Mouse (Mus musculus): ENCODE data around the gene Cuedc1.

The Cuedc1 gene

DNA sequence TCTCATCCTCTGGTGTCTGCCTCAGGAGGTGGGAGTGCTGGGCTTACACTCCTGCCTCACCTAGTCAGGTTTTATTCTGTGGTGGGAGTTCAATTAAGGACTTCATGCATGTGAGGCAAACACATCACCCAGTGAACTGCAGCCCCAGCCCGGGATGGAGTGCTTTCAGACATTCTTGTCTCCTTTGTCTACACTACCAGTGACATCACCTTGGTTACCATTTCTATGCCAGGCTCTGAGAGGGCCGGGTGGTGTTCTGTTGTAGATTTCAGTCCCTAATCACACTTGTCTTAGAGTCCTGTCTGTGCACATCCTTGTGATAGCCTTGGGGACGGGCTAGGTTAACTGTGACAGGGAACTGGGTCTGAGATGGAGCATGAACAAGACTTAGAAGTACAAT, 70.8 kb downstream of the Cuedc1 start:
- in situ Hi-C loops (cut with MboI), result no loop called here

DNA sequence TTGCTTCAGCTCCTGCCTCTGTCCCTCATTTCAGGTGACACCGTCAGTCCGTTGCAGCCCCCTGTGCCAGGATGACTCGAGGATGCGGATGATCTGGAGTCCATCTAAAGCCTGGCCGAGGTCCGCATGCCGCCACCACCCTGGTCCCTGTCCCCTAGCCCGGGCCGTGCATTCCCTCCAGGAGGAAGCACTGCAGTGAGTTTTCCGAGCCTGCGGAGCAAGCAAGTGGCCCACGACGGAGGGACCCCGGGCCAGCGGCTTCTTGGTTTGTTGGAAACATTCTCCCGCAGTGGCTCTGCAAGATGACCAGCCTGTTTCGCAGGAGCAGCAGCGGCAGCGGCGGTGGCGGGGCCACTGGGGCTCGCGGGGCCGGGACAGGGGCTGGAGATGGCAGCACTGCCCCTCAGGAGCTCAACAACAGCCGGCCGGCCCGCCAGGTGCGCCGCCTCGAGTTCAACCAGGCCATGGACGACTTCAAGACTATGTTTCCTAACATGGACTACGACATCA, 71.7 kb downstream of the Cuedc1 start:
- in situ Hi-C loops (cut with MboI), result no loop called here

DNA sequence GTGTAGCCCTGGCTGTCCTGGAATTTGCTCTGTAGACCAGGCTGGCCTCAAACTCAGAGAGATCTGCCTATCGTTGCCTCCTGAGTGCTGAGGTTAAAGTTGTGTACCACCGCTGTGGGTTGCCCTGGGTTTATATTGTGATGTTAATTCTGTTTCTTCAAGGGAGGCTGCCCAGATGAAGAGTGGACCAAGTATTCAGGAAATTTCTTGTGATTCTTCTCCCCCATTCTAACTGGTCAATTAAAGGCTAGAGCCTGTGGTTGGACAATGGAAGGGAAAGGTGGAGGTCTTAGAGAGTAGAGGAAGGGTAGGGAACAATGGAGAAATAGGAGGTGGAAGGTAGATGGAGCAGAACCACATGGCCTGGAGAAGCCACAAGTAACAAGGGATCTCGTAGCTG, 72.7 kb downstream of the Cuedc1 start:
- in situ Hi-C loops (cut with MboI), result no loop called here

DNA sequence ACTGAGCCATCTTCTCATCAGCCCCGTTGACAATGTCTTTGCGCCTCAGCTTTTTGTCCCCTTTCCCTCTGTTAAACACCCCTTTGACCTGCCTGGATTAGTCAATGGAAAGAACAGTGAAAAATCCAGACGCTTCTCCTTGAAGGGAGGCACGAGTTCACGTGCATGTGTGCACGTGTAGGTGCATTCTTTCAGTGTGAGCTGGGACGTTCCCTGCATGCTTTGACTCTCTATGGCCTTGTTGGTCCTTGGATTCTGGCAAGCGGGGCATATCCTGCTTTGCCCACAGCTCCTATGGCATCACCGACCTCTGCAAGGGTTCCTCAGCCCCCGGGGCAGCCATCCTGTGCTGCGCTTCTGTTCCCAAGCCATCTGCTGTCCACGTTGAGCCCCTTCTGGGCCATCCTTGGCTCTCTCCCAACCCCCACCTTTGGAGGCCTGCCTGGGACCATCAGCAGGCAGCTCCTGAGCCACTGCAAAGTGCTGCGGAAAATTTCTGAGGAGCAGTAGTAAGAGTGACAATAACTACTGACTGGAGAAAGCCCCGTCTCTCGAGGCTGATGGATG, 74.1 kb downstream of the Cuedc1 start:
- in situ Hi-C loops (cut with MboI), result no loop called here

DNA sequence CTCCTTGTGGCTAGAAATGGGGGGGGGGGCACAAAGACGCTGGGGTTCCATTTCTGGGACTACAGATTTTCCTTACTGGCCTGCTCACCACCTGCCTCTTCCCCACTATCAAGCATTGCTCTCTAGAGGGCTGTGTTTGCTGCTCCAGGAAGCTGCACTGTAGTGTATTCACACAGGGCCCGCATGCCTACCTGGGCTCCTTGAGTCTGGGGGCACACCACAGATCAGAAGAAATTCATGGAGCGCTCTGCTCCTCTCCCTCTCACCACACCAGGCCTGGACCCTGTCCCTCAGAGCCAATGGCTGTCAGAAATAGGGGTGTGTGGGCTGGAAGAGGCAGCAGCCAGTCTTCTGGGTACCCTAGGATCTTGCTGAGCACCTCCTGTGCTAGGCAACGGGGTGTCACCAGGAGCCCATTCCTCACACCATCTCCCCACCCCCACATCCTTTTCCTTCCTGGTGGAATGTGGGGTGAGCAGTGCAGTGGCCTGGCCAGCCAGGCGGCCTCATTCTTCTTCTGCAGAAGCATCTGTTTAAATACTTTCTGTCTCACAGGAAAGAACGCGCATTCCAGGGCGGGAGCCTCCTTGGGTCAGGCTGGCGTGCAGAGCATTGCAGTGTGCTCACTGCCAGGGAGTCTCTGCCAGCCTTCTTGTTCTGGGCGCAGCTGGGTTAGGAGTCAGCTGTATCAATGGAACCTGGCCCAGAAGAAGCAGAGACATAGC, 74.9 kb downstream of the Cuedc1 start:
- in situ Hi-C loops (cut with MboI), result no loop called here

DNA sequence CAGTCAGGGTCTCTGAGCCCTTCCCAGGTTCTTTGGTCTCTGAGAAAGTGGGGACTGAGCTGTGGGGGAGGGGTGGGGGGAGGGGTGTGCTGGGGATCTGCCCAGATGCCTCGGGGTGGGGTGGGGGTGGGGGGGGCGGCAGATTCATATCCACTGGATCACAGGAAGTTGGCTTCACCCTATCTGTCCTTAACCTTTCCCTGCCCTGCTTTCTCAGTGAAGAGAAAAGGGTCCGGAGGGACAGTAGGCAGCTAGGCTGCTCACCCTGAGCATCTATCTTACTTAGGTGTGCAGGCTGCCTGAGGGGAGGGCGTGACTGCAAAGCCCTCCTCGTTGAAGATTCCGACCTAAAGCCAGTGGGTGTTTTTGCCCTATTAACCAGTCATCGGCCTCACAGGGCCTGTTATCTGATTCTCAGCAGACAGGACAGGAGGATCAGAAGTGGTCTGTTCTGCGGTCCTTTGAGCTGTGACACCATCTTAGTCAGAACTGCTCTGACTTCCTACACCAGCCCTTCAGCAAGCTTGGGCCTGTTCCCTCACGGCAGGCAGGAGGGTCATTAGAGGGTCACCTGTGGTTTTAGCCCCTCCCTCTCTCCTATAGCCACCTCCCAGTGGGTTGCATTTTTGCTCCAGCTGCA, 75.6 kb downstream of the Cuedc1 start:
- in situ Hi-C loops (cut with MboI), result no loop called here

DNA sequence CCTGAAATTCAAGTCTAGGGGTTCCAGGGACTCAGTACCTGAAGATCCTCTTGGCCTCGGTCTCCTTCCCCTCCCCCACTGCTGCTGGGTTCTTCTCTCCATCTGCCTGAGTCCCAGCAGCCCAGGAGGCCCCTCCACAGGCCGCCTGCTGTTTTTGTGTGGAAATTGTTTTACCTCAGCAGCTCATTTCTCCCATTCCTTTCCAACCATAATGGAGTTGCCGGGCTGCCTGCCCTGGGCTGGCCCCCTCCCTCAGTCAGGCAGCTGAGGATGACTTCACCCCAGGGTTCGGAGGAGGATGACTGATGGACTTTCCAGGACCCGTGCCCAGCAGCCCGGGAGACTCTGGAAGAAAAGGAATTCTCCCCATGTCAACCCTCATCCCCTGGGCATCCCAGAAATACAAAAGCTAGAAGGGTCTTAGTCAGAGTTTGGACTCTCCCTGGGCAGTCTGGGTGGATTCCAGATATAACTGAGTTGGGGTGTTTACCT, 82.7 kb downstream of the Cuedc1 start:
- in situ Hi-C loops (cut with MboI), result no loop called here

DNA sequence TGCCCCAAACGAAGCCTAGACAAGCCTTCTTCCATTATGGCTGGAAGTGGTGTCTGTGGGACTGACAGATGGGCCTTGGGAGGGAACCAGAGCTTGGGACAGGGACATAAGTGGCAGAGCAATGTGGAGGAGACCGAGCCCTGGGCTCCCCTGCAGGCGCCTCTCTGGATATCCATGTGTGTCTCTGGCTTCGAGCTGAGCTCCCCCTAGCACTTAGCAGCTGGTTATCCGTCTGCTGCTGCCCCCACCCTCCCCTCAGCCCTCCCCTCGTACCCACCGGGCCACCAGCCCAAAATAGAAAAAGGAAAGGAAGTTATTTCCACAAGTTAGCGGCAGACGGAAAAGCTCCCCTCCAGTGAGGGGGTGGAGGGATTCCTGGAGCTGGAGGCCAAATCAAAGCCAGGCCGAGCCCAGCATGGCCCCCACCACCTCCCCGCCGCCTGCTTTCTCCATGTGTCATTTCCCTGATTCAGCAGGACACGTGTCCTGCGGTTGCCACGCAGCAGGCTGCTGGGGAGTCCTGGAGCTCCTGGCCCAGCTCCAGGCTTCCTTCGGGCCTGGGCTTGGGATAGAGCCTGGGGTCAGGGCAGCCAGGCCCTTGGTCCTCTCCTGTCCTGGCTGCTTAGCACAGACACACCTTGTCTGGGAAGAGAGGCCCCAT, 83.2 kb downstream of the Cuedc1 start:
- in situ Hi-C loops (cut with MboI), result no loop called here

DNA sequence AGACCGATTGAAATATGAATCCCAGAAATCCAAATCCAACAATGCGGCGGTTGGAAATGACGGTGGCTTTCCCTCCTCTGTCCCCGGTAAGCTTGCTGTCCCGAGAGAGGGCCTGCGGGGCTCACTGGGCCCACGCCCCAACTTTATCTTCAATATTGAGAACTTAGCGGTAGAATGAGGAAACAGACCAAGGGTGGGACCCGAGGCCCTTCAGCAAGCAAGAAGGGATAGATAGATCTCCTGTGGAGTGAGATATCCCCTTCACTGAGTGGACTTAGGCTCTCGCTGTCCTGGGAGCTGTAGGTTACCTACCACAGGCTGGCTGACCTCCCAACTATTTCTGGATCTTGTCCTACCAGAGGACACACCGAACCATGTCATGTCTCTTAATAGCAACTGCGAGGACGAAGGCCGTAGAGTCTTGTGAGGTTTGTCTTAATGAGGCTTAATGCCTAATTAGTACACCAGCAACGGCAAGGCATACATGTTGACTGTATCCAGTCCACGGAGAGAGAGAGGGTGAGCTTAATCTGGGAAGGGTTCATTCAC, 86.8 kb downstream of the Cuedc1 start:
- in situ Hi-C loops (cut with MboI), result no loop called here

DNA sequence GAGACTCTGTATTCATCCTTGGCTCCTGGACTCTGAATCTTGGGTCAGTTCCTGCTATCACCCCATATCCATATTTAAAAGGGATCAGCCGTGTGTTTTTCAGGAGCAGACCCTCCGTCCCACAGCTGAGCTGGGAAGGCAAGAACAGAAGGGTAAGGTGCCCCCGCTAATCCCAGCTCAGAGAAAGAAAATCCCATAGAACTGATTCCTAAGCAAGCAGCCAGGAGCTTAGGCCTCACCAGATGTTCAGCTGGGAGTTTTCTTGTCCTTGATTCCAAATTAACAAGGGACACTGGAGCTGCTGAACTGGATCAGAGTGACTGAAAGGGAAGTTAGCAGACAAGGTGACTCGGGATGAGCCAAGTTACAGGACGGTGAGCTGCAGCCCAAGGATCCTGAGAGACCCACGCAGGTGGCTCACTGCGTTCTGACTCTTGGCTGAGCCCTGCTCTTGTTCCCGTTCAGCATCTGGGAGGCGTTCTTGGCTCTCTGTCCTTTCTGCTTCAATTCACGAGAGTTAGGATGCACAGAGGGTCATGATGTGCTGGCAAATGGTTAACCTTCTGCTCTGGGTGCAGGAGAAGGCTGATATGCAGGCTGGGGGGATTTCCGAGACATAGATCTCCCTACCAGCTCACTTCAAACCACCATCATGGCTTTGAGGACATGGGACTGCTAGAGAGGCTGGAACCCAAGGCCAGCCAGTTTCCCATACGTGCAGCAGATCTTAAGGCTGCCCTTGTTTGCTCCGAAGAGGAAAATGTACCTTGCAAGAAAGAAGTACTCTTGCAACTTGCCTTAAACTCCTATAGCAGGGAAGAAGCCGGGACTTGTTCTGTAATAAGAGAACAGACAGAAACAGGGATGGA, 88.5 kb downstream of the Cuedc1 start:
- in situ Hi-C loops (cut with MboI), result no loop called here

DNA sequence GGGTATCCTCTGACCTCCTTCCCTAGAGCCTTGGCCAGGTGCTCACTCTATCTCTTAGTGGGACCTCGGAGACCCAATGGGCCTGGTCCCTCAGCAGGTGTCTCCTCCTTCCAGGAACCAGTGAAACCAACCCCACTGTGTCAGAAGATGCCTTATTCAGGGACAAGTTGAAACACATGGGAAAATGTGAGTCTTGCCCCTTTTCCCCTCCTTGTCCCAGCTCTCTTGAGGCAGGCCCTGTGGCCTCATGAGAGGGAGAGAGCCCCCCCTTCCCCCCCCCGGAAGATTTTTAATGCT, 89.0 kb downstream of the Cuedc1 start:
- in situ Hi-C loops (cut with MboI), result no loop called here

DNA sequence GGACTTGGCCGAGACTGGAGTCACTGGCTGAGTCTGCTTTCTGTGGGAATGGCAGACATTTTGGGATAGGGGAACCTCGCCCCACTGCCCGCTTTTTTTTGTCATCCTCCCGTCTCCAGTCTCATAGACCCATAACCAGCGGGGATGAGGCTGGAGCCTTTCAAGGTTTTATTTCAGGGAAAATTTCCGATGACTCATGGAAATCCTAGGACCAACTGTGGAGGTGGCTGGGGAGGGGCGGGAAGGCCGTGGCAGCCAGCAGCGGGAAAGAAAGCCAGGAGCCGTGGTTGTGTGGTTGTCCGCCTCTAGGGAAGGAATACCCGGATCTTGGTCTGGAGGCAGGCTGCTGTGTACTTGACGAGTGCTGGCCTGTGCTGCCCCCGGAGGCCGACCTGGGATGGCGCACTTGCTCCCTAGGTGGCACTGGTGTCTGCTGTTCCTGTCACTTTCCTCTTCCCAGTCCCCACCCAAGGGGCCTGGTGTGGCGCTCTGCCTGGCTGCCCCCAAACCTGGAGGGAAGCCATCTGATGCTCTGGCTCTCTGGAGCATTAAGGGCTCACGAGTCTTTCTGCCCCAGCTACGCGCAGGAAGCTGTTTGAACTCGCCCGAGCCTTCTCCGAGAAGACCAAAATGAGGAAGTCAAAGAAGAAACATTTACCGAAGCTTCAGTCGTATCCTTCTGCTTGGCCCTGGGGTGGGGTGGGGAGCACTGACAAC, 89.7 kb downstream of the Cuedc1 start:
- in situ Hi-C loops (cut with MboI), result no loop called here

DNA sequence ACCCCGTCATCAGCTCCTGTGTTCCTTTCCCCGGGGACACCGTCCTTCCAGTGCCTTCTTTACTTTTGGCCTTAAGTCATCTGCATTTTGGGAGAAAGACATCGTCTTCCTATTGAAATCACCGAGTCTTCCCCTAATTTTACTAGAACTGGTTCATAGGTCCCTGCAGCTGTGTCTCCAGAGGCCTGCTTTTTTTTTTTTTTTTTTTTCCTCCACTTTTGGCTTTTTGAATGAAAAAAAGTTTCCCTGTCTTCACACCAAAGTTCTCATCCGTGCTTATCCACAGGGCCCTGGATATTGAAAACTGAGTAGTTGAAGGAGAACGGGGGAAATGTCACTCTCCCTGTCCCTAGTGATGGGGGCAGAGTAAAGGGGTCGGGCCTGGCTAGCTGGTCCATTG, 90.4 kb downstream of the Cuedc1 start:
- in situ Hi-C loops (cut with MboI), result no loop called here

DNA sequence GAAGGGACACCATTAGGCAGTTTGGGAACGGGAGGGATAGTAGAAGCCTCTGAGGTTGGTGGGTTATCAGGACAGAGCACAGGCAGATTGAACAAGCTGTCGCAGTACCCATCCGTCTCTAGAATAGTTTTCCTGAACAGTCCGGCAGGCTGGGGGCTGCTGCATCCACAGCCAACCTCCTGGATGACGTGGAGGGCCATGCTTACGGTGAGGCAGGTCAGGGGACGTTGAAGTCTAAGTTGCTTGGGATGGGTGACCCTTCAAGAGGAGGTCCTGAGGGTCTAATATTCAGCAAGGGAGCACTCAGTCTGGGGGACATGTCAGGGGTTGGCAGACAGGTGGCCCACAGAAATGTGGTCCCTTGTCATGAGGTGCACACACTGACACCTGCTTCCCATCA, 90.8 kb downstream of the Cuedc1 start:
- in situ Hi-C loops (cut with MboI), result no loop called here

DNA sequence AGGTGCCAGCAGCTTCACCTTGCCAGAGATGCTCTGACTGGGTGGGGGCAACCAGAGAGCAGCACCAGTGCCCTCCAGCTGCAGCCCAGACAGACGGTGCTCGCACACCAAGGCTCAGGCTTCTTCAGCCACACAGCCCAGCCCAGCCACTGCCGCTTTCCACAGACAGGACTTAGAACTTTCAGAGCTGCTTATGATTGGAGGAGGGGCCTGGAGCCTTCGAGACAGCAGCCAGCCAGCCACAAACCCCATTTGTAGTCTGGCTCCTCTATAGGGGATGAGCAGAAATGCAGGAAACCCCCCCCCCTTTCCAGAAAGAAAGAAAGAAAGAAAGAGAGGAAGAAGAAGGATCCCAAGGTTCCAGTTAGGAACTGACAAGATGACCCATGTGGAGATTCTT, 94.7 kb downstream of the Cuedc1 start:
- in situ Hi-C loops (cut with MboI), result no loop called here

DNA sequence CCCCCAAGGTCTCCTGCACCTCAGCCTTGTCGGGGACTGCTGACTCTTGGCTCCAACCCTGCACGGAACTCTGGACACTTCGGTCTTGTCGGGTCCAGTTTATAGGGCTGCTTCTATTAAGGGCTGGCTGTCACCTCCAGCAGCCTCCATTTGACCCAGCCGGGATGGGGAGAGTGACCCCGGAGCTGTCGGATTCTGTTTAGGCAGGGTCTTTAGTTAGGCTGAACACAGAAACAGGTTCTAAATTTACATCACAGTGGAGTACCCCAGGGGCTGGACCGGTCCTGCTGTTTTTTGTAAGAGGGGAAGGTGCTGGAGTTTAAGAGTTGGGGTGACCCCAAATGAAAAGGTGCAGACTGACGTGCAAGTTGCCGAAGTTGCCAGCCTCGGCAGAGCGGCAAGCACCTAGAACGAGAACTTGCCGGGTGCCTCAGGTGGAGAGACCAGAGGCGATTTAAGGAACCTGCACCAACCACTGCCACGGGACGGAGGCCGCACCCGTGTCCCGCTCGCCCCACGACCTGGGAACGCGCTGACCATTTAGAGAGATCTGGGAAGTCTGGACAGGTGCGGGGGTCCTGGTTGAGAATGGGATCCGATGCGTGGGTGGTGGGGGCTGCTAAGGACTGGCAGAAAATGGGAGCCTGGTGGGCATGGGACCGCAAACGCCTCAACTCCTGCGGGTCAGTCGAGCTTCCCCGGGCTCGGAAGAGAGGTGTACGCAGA, 95.4 kb downstream of the Cuedc1 start:
- in situ Hi-C loops (cut with MboI), result no loop called here

DNA sequence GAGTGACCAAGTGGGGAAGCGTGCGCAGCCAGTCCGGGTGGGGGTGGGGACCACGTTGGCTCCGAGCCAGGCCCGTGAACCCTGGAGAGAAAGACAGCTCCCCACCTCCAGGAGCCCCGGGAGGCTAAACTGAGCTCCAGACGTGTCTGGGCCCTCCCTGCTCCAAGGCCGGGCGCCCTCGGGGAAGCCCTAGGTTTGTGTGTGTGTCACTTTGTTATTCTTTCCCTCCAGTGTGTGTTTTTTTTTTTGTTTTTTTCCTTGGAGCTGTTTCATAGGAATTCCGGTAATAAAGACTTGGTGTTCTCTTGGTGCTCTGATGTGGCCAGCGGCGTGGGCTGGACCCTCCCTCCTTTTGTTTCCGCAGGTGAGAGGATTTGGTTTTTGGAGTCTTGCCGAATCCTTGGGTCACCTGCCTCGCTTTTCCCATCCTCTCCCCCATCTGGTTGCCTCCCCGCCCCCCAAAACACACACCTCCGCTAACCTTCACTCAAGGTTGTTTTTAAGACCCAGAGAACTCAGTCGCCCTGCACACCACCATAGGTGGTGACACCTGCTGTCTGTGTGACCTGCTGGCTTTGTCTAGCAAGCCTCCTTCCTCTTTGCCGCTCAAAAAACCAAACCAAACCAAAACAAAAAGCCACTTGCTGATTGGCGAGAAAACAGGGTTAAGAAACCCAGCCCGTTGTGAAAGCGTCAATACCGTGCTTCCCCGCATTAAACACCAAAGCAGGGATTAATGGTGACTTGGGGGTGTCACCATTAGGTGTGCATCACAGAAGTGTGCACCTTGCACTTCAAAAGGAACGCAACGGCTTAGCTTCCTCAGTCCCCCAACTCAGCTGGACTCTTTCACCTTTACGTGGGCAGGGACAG, 96.2 kb downstream of the Cuedc1 start:
- in situ Hi-C loops (cut with MboI), result no loop called here

DNA sequence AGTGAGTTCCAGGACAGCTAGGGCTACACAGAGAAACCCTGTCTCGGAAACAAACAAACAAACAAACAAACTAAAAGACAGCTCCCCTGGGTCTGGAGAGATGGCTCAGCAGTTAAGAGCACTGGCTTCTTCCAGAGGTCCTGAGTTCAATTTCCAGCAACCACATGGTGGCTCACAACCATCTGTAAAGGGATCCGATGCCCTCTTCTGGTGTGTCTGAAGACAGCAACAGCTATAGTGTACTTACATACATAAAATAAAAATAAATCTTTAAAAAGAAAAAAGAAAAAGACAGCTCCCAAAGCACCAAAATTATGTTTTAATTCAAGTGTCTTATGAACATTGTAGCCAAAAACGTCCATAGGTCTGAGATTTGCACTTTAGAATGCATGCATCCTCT, 97.8 kb downstream of the Cuedc1 start:
- in situ Hi-C loops (cut with MboI), result loop anchor here (5.0 kb wide), 2 partner anchors 138 to 223 kb away; no protein-coding TSS in a partner anchor

DNA sequence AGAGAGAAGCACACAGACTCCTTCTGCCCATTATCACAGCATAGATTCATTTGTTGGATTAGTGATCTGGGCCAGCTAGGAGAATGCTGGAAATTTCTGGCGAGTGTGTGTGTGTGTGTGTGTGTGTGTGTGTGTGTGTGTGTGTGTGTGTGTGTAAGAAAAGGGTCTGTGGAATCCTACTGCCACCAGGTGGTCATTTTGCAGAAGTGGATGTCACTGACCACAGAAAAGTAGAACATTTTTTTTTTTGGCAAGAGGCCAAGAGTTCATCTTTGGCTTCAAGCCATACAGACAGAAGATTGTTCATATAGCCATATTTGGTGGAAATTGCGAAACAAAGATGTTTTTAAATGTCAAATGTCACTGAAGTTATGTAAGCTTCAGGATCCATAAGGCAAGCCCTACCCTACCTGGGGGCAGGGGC, 99.3 kb downstream of the Cuedc1 start:
- in situ Hi-C loops (cut with MboI), result loop anchor here (5.0 kb wide), 2 partner anchors 140 to 225 kb away; no protein-coding TSS in a partner anchor
